ENCODE assay signal across 8 mouse cellular contexts in genomic region chr17:84037580-84038304, GRCm38 (mm10).
DNase-seq lines count a peak whose midpoint lies in the region; ATAC-seq lines count a peak whose summit lies in the region.

No protein-coding gene starts in this region.

- ATAC-seq in midbrain, embryonic 15.5 days (replicated peaks) = no peak

- no peaks in the 10 kb centered on the region for H3K36me3 ChIP-seq in midbrain, embryonic 15.5 days (replicated peaks)

- H3K27ac ChIP-seq in midbrain, embryonic 15.5 days = no peak overlapping the region

- H3K4me1 ChIP-seq in midbrain, embryonic 15.5 days = no peaks in the 10 kb centered on the region

- H3K9me3 ChIP-seq in midbrain, embryonic 15.5 days = no peaks in the 10 kb centered on the region

- peak; percentile 48 for DNase-seq in gastrocnemius, adult 18-20 months (ENCODE audit: low spot score)
- no peak for DNase-seq in gastrocnemius, adult 8-10 months (ENCODE audit: low spot score in 2 of 2)
- DNase-seq in heart, adult 18-20 months = peak; percentile 74 to 83
- peak; percentile 92 for DNase-seq in kidney, adult 9 months
- DNase-seq in lung, postnatal 10 days = peak; percentile 83
- no peak for DNase-seq in frontal cortex, postnatal 25 days (ENCODE audit: low spot score in 2 of 2)
- DNase-seq in cerebellum, postnatal 4 days (ENCODE audit: low spot score in 2 of 2) = no peak

- H3K4me3 ChIP-seq in midbrain, embryonic 15.5 days = no peak overlapping the region

- H3K4me2 ChIP-seq in midbrain, embryonic 15.5 days = no peak overlapping the region

- 76% methylated on average over 11 of the region's 11 CpGs for WGBS in midbrain, embryonic 15.5 days

- H3K27me3 ChIP-seq in midbrain, embryonic 15.5 days (replicated peaks) = no peaks in the 10 kb centered on the region

- H3K9ac ChIP-seq in midbrain, embryonic 15.5 days = no peak overlapping the region

Comparison
In these comparisons a context has a peak if more than half of its experiments do, and no peak if none do; other contexts are left out.
1. DNase-seq: peak in gastrocnemius, adult 18-20 months (single experiment), heart, adult 18-20 months (2 of 2), kidney, adult 9 months (single experiment) and lung, postnatal 10 days (single experiment); none in gastrocnemius, adult 8-10 months (0 of 2), frontal cortex, postnatal 25 days (0 of 2) and cerebellum, postnatal 4 days (0 of 2).